Mouse (Mus musculus) ES-Bruce4 (cell line): ENCODE data around the gene Edc3.

Source experiments
- CTCF ChIP-seq: IDR thresholded peaks from one replicate; pipeline ENCODE4 v1.8.1; 2011; ENCODE audit warnings: low read depth, low read length
- POLR2A ChIP-seq: IDR thresholded peaks from one replicate; pipeline ENCODE4 v1.8.1; 2011; ENCODE audit warnings: low read length; ENCODE audit not compliant: insufficient read depth

DNA sequence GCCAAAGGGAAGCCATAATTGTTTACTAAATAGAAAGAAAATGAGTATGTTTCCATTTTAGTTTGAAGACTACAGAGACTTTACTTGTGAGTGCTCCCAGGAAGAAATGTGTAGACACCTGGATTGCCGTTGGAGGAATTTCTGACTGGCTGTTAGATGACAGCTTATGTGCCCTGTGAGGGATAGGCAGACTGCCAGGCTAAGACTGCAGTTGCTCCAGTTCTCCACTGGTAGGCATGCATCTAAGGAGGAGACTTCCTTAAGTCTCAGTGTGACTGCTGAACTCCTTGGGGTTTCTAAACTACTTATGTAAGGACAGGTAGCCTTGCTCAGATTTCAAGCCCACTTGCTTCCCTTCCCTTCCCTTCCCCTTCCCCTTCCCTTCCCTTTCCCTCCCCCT, 20.0 kb downstream of the Edc3 start:
- TF ChIP-seq POLR2A (no peak), CTCF (no peak)
